In the genomic region with DNA sequence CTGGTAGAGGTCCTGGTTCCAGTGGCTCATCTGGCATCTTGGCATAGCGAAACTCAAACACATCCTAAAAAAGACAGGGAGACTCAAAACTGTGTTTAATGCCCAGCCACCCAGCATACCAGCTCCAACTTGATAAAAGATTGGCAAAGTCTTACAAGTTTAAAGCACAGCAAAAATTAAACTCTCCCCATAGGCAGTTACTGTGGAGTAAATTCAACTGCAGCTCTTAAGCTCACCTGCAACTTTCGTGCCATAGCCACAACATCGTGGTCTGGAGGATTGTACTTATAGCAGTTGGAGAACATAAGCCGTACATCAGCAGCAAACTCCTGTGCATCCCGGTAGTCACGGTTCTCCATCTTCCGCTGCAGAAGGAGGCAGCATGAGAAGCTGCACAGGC, we compare ENCODE assay signal across 18 mouse cellular contexts. TPM values are rescaled to one million over a fixed set of nuclear protein-coding genes. Genes with fewer than 3 reads are reported as not detected.
"Had no signal": no experiment of that assay in that cellular context is flagged by ENCODE, and none has a peak within 500 bp of the region (broad histone marks: within the 10 kb centered on the region; RNA-seq: fewer than 3 reads in every experiment).

No protein-coding gene starts in this region.

- H3K27ac ChIP-seq: limb, embryonic 12.5 days; liver, embryonic 14.5 days; midbrain, embryonic 12.5 days; neural tube, embryonic 13.5 days; stomach, embryonic 15.5 days had no signal

- DNase-seq: kidney, adult 2 months; kidney, postnatal 36 days; liver; lung, adult 2 months; lung, postnatal 36 days; retina, postnatal 1 day; right cerebral cortex, postnatal 4 days; spleen, adult 18-20 months; thymus, adult 2 months; thymus, postnatal 25 days had no signal

- ATAC-seq: lung, postnatal 0 days had no signal

- H3K4me2 ChIP-seq: limb, embryonic 12.5 days; midbrain, embryonic 12.5 days; stomach, embryonic 15.5 days had no signal

- H3K27me3 ChIP-seq: limb, embryonic 12.5 days; midbrain, embryonic 12.5 days; neural tube, embryonic 13.5 days; stomach, embryonic 15.5 days had no signal

- H3K9ac ChIP-seq: limb, embryonic 12.5 days; liver, embryonic 14.5 days; midbrain, embryonic 12.5 days; neural tube, embryonic 13.5 days; stomach, embryonic 15.5 days had no signal

- H3K9me3 ChIP-seq: limb, embryonic 12.5 days; midbrain, embryonic 12.5 days; neural tube, embryonic 13.5 days; stomach, embryonic 15.5 days had no signal

- H3K4me3 ChIP-seq: midbrain, embryonic 12.5 days; neural tube, embryonic 13.5 days; stomach, embryonic 15.5 days had no signal

RNA-seq across cellular contexts. Expression of gene H2-Oa, which starts 22.0 kb away (rescaled TPM):
- total RNA-seq: layer of hippocampus, adult 18-20 months had no signal

RNA-seq across cellular contexts. Expression of gene H2-DMb2, which starts 29.0 kb away (rescaled TPM):
- total RNA-seq: layer of hippocampus, postnatal 10 days had no signal
- polyA plus RNA-seq: neural tube, embryonic 13.5 days had no signal

RNA-seq across cellular contexts. Expression of gene H2-DMb1, which starts 38.8 kb away (rescaled TPM):
- polyA plus RNA-seq: neural tube, embryonic 13.5 days had no signal
